Mouse (Mus musculus): ENCODE measurements around the gene Gtf3c2.

Gtf3c2 gene

GRCm38 (mm10) chr5:31198616-31199320 lies 18.8 kb upstream of the Gtf3c2 start:
- in situ Hi-C loops (cut with MboI, MseI): no loop called here

- in situ Hi-C loops (cut with MboI, MseI): no loop called here
These were observed 18.2 kb upstream of the Gtf3c2 start for GRCm38 (mm10) chr5:31198170-31198569.

GRCm38 (mm10) chr5:31197072-31197471 lies 17.1 kb upstream of the Gtf3c2 start:
- in situ Hi-C loops (cut with MboI, MseI): no loop called here

- in situ Hi-C loops (cut with MboI, MseI): no loop called here
These were observed 16.3 kb upstream of the Gtf3c2 start for GRCm38 (mm10) chr5:31196207-31196606.

GRCm38 (mm10) chr5:31195671-31196070 lies 15.7 kb upstream of the Gtf3c2 start:
- in situ Hi-C loops (cut with MboI, MseI): no loop called here

- in situ Hi-C loops (cut with MboI, MseI): loop anchor here (5.0 kb wide), 1 partner anchor 307 kb away; the partner anchor contains the start of gene Agbl5
These were observed 14.8 kb upstream of the Gtf3c2 start for GRCm38 (mm10) chr5:31194486-31195485.

GRCm38 (mm10) chr5:31193631-31194281 lies 13.8 kb upstream of the Gtf3c2 start:
- in situ Hi-C loops (cut with MboI, MseI): loop anchor here (5.0 kb wide), 1 partner anchor 306 kb away; the partner anchor contains the start of gene Agbl5

- in situ Hi-C loops (cut with MboI, MseI): loop anchor here (5.0 kb wide), 1 partner anchor 306 kb away; the partner anchor contains the start of gene Agbl5
These were observed 13.1 kb upstream of the Gtf3c2 start, which contains the start of the genes Snx17 and Eif2b4 for GRCm38 (mm10) chr5:31192939-31193630. Gene Snx17, plus strand, starts transcription at chr5:31193227. Gene Eif2b4, minus strand, starts transcription at chr5:31193430.

- in situ Hi-C loops (cut with MboI, MseI): loop anchor here (5.0 kb wide), 1 partner anchor 305 kb away; the partner anchor contains the start of gene Agbl5
These were observed 12.3 kb upstream of the Gtf3c2 start for GRCm38 (mm10) chr5:31192045-31192938.

GRCm38 (mm10) chr5:31190201-31190600 lies 10.3 kb upstream of the Gtf3c2 start:
- in situ Hi-C loops (cut with MboI, MseI): loop anchor here (5.0 kb wide), 1 partner anchor 303 kb away; the partner anchor contains the start of gene Agbl5

- in situ Hi-C loops (cut with MboI, MseI): no loop called here
These were observed 8.4 kb upstream of the Gtf3c2 start for GRCm38 (mm10) chr5:31188223-31188840.

- in situ Hi-C loops (cut with MboI, MseI): no loop called here
These were observed 3.7 kb upstream of the Gtf3c2 start for GRCm38 (mm10) chr5:31183678-31184077.

GRCm38 (mm10) chr5:31181183-31181770 lies 1.3 kb upstream of the Gtf3c2 start:
- in situ Hi-C loops (cut with MboI, MseI): no loop called here

- in situ Hi-C loops (cut with MboI, MseI): loop anchor here (5.0 kb wide), 1 partner anchor 63 kb away; the partner anchor contains the start of genes Gm9970 and Nrbp1
These were observed 611 bp downstream of the Gtf3c2 start for GRCm38 (mm10) chr5:31179301-31179765.

GRCm38 (mm10) chr5:31168630-31169029 lies 11.3 kb downstream of the Gtf3c2 start:
- in situ Hi-C loops (cut with MboI, MseI): no loop called here

- in situ Hi-C loops (cut with MboI, MseI): no loop called here
These were observed 15.1 kb downstream of the Gtf3c2 start for GRCm38 (mm10) chr5:31164878-31165277.

- in situ Hi-C loops (cut with MboI, MseI): no loop called here
These were observed 17.5 kb downstream of the Gtf3c2 start for GRCm38 (mm10) chr5:31162462-31162861.

- in situ Hi-C loops (cut with MboI, MseI): no loop called here
These were observed 25.8 kb downstream of the Gtf3c2 start, which contains the start of gene Mpv17 for GRCm38 (mm10) chr5:31154152-31154553. Gene Mpv17, minus strand, starts transcription at chr5:31154251.
